Mouse (Mus musculus) lung, embryonic 15.5 days (tissue): Measurements from ENCODE around the gene Gm8653. TPM values are rescaled to one million over a fixed set of nuclear protein-coding genes. Genes with fewer than 3 reads are reported as not detected.
"Not testable (repeated sequence)": the region's sequence is repeated elsewhere in the genome, so short reads cannot be mapped to it uniquely, and the experiment has no call there.

Source experiments
- ATAC-seq: fragments of 200-750 bp; cut with Nextera tagmentation; 2 replicates; pipeline ENCODE4 v1.8.0; 2017; ENCODE audit warnings: moderate number of reproducible peaks, borderline replicate concordance; ENCODE audit not compliant: low FRiP score, low TSS enrichment; ENCODE audit errors: extremely low read depth
- H3K27ac ChIP-seq: fragments of 300-500 bp; sonication (generic); 2 replicates; pipeline ENCODE4 v1.5.1; 2015; ENCODE audit warnings: moderate library complexity, mild to moderate bottlenecking, inconsistent platforms
- H3K27me3 ChIP-seq: fragments of 300-500 bp; sonication (generic); 2 replicates; pipeline ENCODE4 v1.6.1; 2015; ENCODE audit warnings: inconsistent platforms
- H3K36me3 ChIP-seq: fragments of 300-500 bp; sonication (generic); 2 replicates; pipeline ENCODE4 v1.6.1; 2015; ENCODE audit warnings: inconsistent platforms
- H3K4me1 ChIP-seq: fragments of 300-500 bp; sonication (generic); 2 replicates; pipeline ENCODE4 v1.6.1; 2015; ENCODE audit warnings: inconsistent platforms
- H3K4me2 ChIP-seq: fragments of 300-500 bp; sonication (generic); 2 replicates; pipeline ENCODE4 v1.6.1; 2015; ENCODE audit warnings: inconsistent platforms, mild to moderate bottlenecking, moderate library complexity
- H3K4me3 ChIP-seq: fragments of 300-500 bp; sonication (generic); 2 replicates; pipeline ENCODE4 v1.5.1; 2015; ENCODE audit warnings: mild to moderate bottlenecking, inconsistent platforms
- H3K9ac ChIP-seq: fragments of 300-500 bp; sonication (generic); 2 replicates; pipeline ENCODE4 v1.6.1; 2015; ENCODE audit warnings: inconsistent platforms
- H3K9me3 ChIP-seq: fragments of 300-500 bp; sonication (generic); 2 replicates; pipeline ENCODE4 v1.6.1; 2016; ENCODE audit warnings: inconsistent platforms
- WGBS: fragments of 180-500 bp; shearing (Covaris S2); methylation state at CpG from one replicate; pipeline ENCODE4 v1.1.7; 2015; 5-methylcytosine and 5-hydroxymethylcytosine counted together
- polyA plus RNA-seq: library from polyadenylated mRNA; unstranded; fragments of >200 nt; fragmentation: Nextera tagmentation; extraction: Ambion mirVana; gene quantifications from 2 replicates; pipeline ENCODE4 v1.2.1, GENCODE M21; 2015

Gene Gm8653
- polyA plus RNA-seq, result not detected in 2 replicates

DNA sequence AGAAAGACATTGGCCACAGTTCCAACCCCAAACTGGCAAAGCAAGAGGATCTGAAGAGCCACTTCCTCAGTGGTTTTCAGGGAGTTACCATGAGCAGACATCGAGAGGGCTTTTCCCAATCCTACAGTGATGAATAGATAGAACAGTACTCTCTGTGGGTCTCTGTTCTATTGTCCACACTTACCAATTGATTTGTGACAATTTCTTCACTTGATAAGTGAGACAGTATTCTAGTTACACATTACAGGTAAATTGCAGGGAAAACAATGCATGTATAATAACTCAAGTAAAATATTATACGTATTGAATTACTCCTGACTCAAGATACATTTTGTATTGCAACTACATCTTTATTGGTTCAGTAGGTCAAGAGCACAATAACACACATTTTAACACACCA, at the start of gene Gm8653:
Gene Gm8653, minus strand, starts transcription at position 101 of the 400 bp plus-strand sequence.
- not testable (repeated sequence) for ATAC-seq, H3K9me3 ChIP-seq, H3K27ac ChIP-seq, H3K27me3 ChIP-seq, H3K4me1 ChIP-seq, H3K4me2 ChIP-seq, H3K9ac ChIP-seq, H3K36me3 ChIP-seq, H3K4me3 ChIP-seq
- WGBS, result no CpG with 5 or more reads among the region's 2 CpGs

- not testable (repeated sequence) for H3K36me3 ChIP-seq, H3K27ac ChIP-seq, H3K9ac ChIP-seq, H3K4me3 ChIP-seq, H3K4me2 ChIP-seq, H3K9me3 ChIP-seq, ATAC-seq, H3K4me1 ChIP-seq, H3K27me3 ChIP-seq
- 27% methylated on average over 2 of the region's 2 CpGs for WGBS
These were observed 28.3 kb upstream of the Gm8653 start, which contains the start of gene Gm8453 for GRCm38 (mm10) chr7:22229384-22229783. TSS of gene Gm8453 (minus strand) at chr7:22229484.

DNA sequence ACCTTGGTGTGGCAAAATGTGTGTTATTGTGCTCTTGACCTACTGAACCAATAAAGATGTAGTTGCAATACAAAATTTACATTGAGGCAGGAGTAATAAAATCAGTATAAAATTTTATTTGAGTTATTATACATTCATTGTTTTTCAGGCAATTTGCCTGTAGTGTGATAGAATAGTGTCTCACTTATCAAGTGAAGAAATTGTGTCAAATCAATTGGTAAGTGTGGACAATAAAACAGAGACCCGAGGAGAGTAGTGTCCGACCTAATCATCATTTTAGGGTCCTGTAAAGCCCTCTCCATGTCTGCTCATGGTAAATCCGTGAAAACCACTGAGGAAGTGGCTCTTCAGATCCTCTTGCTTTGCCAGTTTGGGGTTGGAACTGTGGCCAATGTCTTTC, 12.0 kb downstream of the Gm8653 start, which contains the start of gene Vmn1r143:
Gene Vmn1r143, plus strand, starts transcription at position 301 of the 400 bp plus-strand sequence.
- not testable (repeated sequence) for ATAC-seq, H3K9ac ChIP-seq, H3K36me3 ChIP-seq, H3K4me2 ChIP-seq, H3K4me1 ChIP-seq, H3K27me3 ChIP-seq, H3K4me3 ChIP-seq, H3K9me3 ChIP-seq, H3K27ac ChIP-seq
- no CpG with 5 or more reads among the region's 3 CpGs for WGBS

DNA sequence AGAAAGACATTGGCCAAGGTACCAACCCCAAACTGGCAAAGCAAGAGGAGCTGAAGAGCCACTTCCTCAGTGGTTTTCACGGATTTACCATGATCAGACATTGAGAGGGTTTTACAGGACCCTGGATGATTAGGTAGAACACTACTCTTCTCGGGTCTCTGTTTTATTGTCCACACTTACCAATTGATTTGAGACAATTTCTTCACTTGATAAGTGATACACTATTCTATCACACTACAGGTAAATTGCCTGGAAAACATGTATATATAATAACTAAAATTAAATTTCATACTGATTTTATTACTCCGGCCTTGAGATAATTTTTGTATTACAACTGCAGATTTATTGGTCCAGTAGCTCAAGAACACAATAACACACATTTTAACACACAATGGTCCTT, 37.1 kb downstream of the Gm8653 start, which contains the start of gene Vmn1r142:
Gene Vmn1r142, minus strand, starts transcription at position 101 of the 400 bp plus-strand sequence.
- not testable (repeated sequence) for H3K4me2 ChIP-seq, H3K4me3 ChIP-seq, H3K9me3 ChIP-seq, H3K4me1 ChIP-seq, H3K9ac ChIP-seq, H3K27ac ChIP-seq, H3K36me3 ChIP-seq, H3K27me3 ChIP-seq, ATAC-seq
- no CpG with 5 or more reads among the region's 3 CpGs for WGBS

Other genes with a start within 250 kb of the Gm8653 start
- gene Vmn1r137, start 206.7 kb downstream of the Gm8653 start, polyA plus RNA-seq, result not detected in 2 replicates
- not detected in 2 replicates for gene Vmn1r138, start 172.4 kb downstream of the Gm8653 start, polyA plus RNA-seq
- gene Gm6176, start 145.0 kb downstream of the Gm8653 start, polyA plus RNA-seq, result not detected in 2 replicates
- not detected in 2 replicates for gene Vmn1r139, start 132.2 kb downstream of the Gm8653 start, polyA plus RNA-seq
- gene Gm16451, start 83.0 kb downstream of the Gm8653 start, polyA plus RNA-seq, result not detected in 2 replicates
- not detected in 2 replicates for gene Gm10666, start 66.5 kb downstream of the Gm8653 start, polyA plus RNA-seq
- gene Vmn1r142, start 37.2 kb downstream of the Gm8653 start, polyA plus RNA-seq, result not detected in 2 replicates
- not detected in 2 replicates for gene Vmn1r143, start 11.9 kb downstream of the Gm8653 start, polyA plus RNA-seq
- gene Gm8453, start 28.2 kb upstream of the Gm8653 start, polyA plus RNA-seq, result not detected in 2 replicates
- not detected in 2 replicates for gene Gm4187, start 128.5 kb upstream of the Gm8653 start, polyA plus RNA-seq
- not detected in 2 replicates for gene Gm8660, start 169.8 kb upstream of the Gm8653 start, polyA plus RNA-seq
- not detected in 2 replicates for gene Vmn1r148, start 212.3 kb upstream of the Gm8653 start, polyA plus RNA-seq
- gene Vmn1r149, start 237.0 kb upstream of the Gm8653 start, polyA plus RNA-seq, result not detected in 2 replicates